Mouse (Mus musculus) urinary bladder, postnatal 25 days (tissue): ENCODE measurements around the gene Coro7.

Experiments used
- DNase-seq: peaks from one replicate; pipeline ENCODE4 v3.0.0; 2022; ENCODE audit warnings: low spot score

Coro7 gene

GRCm38 (mm10) chr16:4648416-4649023 lies 31.1 kb downstream of the Coro7 start:
- no peak for DNase-seq

- no peak for DNase-seq
Observed at GRCm38 (mm10) chr16:4647651-4648141, 31.9 kb downstream of the Coro7 start.

DNA sequence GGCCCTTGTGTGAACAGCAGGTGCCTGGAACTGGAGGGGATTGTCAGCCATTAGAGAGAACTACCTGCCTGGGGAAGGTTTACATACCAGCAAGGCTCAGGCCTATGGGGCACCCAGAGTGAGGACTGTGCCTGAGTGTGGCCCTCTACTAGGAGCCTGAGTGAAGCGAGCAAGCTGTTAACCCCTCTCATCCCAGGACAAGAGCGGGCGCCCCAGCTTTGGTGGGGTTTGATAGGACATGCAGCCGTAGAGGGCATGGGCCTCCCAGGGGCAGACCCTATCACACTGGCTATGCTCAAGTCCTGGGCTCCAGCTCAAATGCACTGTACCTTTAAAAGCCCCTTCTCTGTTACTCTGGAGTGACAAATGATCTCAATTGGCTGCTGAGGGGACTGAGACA lies 32.7 kb downstream of the Coro7 start:
- no peak for DNase-seq

GRCm38 (mm10) chr16:4645867-4646266 lies 33.7 kb downstream of the Coro7 start:
- DNase-seq = no peak

DNA sequence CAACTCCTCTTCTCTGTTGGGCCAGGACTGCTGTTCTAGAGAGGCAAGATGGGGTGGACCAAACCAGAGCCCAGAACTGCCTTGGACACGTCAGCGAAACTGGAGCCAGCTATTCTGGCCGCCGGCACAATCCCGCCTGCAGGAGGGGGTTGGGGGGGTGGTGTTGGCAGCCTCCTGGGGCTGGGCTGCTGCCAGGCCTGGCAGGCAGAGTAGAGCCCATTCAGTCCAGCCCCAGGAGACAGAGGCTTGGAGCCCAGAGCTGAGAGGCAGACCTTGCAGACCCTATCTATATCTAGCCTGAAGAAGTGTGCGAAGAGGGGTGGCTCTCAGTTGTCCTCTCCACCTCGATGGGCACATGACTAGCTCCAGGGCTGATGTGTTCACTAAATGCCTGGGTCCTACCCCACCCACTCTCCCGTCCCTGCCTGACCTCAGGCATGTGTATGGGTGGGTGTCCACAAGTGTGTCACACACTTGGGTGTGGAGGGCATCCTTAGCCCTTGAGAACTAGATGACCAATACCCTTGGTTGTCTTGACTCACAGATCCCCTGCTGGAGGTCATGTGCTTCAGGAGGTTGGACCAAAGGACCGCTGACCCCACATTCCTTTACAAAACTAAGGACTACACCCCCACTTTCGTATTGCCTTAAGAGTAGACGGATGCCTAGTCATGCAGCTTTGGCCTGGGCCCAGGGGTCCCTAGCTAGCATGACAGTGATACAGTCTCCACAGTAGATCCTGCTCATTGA lies 35.7 kb downstream of the Coro7 start:
- DNase-seq = peak; percentile 61

DNA sequence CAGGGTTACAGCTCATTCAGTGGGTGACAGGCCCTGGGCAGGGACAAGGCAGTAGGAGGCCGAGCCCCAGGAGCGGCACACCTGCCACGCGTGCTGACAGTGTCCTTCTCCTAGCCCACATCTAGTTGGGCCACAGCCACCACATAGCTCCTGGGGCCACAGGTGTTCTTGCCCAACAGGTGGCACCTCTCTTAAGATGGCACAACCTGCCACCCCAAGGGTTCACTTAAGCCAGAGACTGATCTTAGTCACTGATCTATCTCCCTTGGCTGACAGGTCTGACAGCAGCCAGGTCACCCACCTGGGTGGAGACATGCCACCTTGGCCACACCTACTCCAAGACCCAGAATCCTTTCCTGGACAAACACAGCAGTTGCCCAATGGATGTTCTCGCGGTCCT lies 36.6 kb downstream of the Coro7 start:
- no peak for DNase-seq

GRCm38 (mm10) chr16:4642190-4642589 lies 37.4 kb downstream of the Coro7 start:
- peak; percentile 53 for DNase-seq

- DNase-seq = no peak
Observed at GRCm38 (mm10) chr16:4641119-4641838, 38.3 kb downstream of the Coro7 start.

GRCm38 (mm10) chr16:4640267-4641005 lies 39.1 kb downstream of the Coro7 start:
- no peak for DNase-seq

DNA sequence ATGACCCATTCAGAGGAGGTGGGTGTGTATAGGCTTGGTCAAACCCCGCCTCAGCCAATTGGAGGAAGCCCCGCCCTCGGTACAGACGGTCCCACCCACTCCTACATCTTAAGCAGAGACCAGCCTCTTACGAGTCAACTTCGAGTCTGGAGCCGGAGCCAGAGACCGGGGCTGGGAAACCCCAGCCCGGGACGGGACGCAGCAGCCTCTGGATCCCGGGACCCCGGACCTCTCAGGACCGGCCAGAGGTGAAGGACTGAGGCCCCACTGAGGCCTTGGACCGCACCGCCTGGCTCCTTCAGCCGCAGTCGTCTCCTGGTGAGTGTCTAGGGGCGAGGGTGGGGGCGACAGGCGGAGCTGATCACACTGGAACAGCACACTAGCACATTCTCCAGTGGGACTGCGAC lies 39.7 kb downstream of the Coro7 start, which contains the start of the genes Vasn and Dnaja3:
Gene Vasn (plus strand): TSS at position 111 of the 407 bp plus-strand sequence.
Gene Dnaja3 (plus strand): TSS at position 159 of the 407 bp plus-strand sequence.
- peak; percentile 81 for DNase-seq

DNA sequence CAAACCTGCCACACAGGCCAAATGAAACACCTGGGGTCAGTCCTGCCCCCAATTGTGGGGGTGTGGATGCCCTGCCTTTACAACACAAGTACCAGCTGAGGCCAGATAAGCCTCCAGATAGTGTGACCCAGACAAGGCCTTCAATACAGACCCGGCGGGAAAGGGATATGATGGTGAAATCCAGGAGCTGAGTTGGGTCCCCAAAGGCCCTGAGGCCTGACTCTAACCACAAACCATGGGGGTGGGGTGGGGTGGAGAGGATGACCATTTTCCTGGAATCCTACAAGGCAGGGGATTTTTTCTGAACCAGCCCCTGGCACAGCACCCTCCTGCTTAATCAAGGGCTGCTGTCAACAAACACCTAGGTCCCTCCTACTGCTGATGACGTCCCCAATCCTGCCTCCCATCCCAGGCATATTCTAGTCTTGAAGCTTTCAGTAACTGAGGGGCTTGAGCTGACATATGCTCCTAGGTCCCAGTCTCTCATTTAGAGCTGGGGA lies 40.6 kb downstream of the Coro7 start:
- DNase-seq = no peak

GRCm38 (mm10) chr16:4635760-4636159 lies 43.8 kb downstream of the Coro7 start:
- DNase-seq = no peak

- DNase-seq = no peak
Observed at GRCm38 (mm10) chr16:4634681-4635080, 44.9 kb downstream of the Coro7 start.

DNA sequence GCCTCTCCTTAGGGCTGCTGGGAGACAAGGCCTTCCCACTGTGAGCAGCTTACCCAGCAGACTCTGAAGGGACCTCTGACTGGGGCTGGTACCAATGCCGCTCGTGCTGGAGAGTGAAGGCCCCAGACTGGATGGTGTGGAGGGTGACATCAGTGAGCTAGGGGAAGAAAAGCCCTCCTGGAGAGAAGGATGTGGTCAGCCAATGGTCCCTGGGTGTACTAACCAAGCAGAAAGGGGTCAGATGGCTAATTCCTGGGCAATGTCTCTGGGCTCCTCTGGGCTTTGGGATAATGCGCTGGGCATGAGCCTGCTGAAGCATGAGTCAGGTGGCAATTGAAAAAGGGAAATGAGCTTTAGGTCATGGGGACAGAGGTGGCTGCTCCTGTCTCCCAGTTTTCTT lies 45.9 kb downstream of the Coro7 start:
- DNase-seq = no peak

GRCm38 (mm10) chr16:4632050-4632449 lies 47.5 kb downstream of the Coro7 start:
- DNase-seq = peak; percentile 56

DNA sequence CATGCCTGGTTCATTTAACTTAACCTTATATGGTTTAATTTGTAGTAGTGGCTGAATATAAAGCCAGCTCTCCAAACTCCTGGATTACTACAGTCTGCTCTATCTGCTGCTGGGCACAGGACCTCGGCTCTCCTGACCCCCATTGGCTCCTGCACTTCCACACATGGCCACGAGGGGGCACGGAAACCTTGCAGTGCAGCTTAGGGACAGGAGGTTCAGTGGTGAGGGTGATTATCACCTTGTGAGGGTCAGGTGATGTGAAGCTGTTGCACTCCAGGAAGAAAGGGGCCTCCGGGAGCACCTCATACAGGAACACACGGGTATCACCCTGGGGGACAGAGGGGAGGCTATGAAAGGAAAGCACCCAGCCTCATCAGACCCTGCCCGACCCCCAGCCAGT lies 49.6 kb downstream of the Coro7 start:
- peak; percentile 81 for DNase-seq

- DNase-seq = no peak
Observed at GRCm38 (mm10) chr16:4628898-4629419, 50.6 kb downstream of the Coro7 start.

DNA sequence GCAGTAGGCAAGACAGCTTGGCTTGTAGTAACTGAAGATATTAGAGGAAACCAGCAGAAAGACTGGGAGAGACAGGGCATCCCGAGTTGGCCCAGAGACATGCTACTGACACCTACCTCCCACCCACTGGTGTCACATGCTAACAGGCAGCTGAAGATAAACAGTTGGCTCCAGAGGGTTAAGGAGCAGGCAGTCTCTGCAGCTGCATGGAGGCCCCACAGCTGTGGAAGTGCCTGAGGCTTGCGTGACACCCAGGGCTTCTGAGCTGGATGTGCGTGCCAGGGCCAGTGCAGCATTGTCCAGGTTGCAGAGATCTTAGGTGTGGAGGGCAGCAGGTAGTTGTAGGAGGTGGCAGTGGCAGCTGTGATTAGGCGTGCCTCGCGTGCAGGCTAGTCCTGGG lies 52.5 kb downstream of the Coro7 start:
- DNase-seq = no peak

DNA sequence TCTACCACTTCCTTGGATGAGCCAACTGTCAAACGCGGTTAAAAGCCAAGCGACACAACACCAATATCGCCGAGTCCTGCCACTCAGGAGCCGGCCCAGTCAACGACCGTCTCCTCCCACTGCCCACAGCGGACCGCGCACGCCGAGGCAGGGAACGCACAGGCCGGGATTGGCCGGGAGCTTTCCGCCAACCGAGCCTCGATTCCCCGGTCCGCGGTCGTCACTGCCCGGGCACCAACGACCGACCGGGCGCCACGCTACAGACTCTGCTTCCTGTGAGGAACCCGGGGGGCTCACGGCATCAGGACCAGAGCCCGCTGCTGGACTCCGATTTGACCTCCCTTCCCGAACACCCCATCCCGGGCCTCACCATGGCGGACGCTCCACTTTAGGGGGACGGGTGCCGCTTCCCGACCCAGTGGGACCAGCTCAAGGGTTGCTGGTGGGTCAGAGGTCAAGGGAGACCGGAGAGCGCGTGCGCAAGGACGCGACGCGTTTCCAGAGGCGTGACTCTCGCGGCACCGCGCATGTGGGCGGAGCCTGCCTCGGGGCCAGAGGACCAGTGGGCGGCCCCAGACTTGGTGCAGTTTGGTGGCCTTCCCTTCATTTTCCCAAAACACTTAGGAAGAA lies 55.0 kb downstream of the Coro7 start, which contains the start of gene Pam16:
Gene Pam16 (minus strand): TSS at position 508 of the 630 bp plus-strand sequence.
- peak; percentile 89 for DNase-seq

GRCm38 (mm10) chr16:4624074-4624473 lies 55.5 kb downstream of the Coro7 start:
- DNase-seq = no peak

- no peak for DNase-seq
Observed at GRCm38 (mm10) chr16:4616829-4617228, 62.7 kb downstream of the Coro7 start.
